Mouse (Mus musculus) thymus, adult 2 months (tissue): ENCODE results near the gene Stk33. TPM values are rescaled to one million over a fixed set of nuclear protein-coding genes. Genes with fewer than 3 reads are reported as not detected.
"Not testable (repeated sequence)": the region's sequence is repeated elsewhere in the genome, so short reads cannot be mapped to it uniquely, and the experiment has no call there.

Experiments
- DNase-seq: peaks from one replicate; pipeline ENCODE4 v3.0.0; 2021
- H3K27ac ChIP-seq: fragments of 200-500 bp; 2 replicates; pipeline ENCODE4 v1.5.1; 2012; ENCODE audit warnings: low read length, control low read depth; ENCODE audit not compliant: control insufficient read depth, insufficient read depth
- H3K27me3 ChIP-seq: fragments of 200-500 bp; 2 replicates; pipeline ENCODE4 v1.6.1; 2012; ENCODE audit warnings: mild to moderate bottlenecking, low read length, moderate library complexity, mixed read lengths; ENCODE audit not compliant: control insufficient read depth, insufficient read depth
- H3K36me3 ChIP-seq: fragments of 200-500 bp; 2 replicates; pipeline ENCODE4 v1.6.1; 2012; ENCODE audit warnings: mild to moderate bottlenecking, low read length, moderate library complexity; ENCODE audit not compliant: control insufficient read depth, insufficient read depth
- H3K4me1 ChIP-seq: fragments of 200-500 bp; replicated peaks from 2 replicates; pipeline ENCODE4 v1.6.1; 2012; ENCODE audit warnings: low read length; ENCODE audit not compliant: control insufficient read depth, insufficient read depth
- H3K4me3 ChIP-seq: fragments of 200-500 bp; 2 replicates; pipeline ENCODE4 v1.5.1; 2012; ENCODE audit warnings: mild to moderate bottlenecking, low read length, control low read depth, moderate library complexity; ENCODE audit not compliant: control insufficient read depth, insufficient read depth
- CTCF ChIP-seq: fragments of 200-500 bp; IDR thresholded peaks from 2 replicates; pipeline ENCODE4 v1.5.1; 2012; ENCODE audit warnings: mild to moderate bottlenecking, control low read depth, low read length, moderate library complexity, borderline replicate concordance; ENCODE audit not compliant: control insufficient read depth, poor library complexity, insufficient read depth; ENCODE audit errors: extremely low read depth
- POLR2A ChIP-seq: fragments of 200-500 bp; IDR thresholded peaks from 2 replicates; pipeline ENCODE4 v1.6.1; 2012; ENCODE audit warnings: mild to moderate bottlenecking, low read length, control low read depth, moderate library complexity; ENCODE audit not compliant: control insufficient read depth, poor library complexity, insufficient read depth; ENCODE audit errors: extremely low read depth
- WGBS: fragments of 180-500 bp; shearing (Covaris S2); methylation state at CpG from one replicate; pipeline ENCODE4 v1.1.7; 2018; 5-methylcytosine and 5-hydroxymethylcytosine counted together
- polyA plus RNA-seq: library from polyadenylated mRNA; depleted of rRNA; stranded (reverse); fragments of >200 nt; gene quantifications from 2 replicates; pipeline ENCODE4 v1.2.3, GENCODE M21; 2012

Stk33 gene
- polyA plus RNA-seq, 1 experiment = 0.73 TPM

DNA sequence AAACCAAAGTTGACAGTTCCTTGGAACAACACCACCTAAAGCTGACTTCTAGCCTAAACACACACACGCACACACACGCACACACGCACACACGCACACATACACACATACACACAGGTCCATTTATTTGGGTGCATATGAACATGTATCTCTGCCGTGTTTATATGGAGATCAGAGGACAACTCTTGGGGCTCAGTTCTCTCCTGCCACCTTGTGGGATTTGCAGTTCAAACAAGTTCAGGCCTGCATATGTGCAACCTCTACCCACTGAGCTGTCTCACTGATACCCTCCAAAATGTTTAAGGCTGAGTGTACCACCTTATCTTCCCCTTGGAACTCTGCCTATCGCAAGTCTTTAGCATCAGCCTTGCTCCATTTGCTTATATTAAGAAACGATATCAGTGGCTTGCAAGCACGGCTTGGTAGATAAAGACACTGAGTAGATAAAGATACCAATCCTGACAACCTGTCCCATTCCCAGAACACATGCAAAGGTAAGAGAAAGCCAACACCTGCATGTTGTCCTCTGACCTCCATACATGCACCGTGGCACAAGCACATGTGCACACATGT, 1.9 kb upstream of the Stk33 start:
- TF ChIP-seq POLR2A (no peak), CTCF (no peak)
- no peaks in the 10 kb centered on the region for H3K36me3 ChIP-seq
- peaks cover 13% of the 10 kb centered on the region for H3K27me3 ChIP-seq
- no peak for DNase-seq
- no peak overlapping the region for H3K27ac ChIP-seq
- no peaks in the 10 kb centered on the region for H3K4me1 ChIP-seq
- H3K4me3 ChIP-seq = no peak overlapping the region
- 88% methylated on average over 9 of the region's 9 CpGs for WGBS

DNA sequence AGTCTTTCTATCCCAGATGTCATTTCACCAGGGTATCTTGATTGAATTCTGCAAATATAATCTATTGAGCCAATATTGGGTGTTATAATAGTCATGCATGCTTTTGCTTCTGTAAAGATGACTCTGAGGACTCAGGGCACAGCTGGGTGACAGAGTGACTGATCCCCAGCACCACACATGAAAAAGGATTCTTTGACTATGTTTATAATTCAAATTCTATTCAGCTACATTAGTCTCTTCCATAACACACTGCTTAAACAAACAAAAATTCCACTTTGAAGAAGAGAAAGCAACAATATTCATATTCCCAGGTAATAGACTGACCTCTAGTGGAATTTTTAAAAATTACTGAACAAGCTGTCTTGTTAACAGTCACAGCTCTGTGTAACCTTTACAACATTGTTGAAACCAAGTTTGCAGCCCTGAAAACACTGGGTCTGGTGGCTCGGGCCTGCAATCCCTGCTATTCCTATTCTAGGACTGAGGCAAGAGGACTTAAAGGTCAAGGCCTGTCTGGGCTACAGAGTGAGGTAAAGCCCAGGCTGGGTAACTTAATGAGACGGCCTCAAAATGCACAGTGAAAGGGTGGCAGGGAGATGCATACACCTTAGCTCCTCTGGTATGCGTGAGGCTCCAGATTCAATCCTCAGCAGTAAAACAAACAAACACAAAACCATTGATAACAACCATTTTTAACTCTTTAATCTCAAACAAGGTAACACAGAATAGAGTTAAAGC, 14.3 kb downstream of the Stk33 start:
- no peak for DNase-seq
- 66% methylated on average over 3 of the region's 3 CpGs for WGBS
- no peaks in the 10 kb centered on the region for H3K27me3 ChIP-seq
- no peak overlapping the region for H3K27ac ChIP-seq
- TF ChIP-seq CTCF (no peak), POLR2A (no peak)
- no peak overlapping the region for H3K4me3 ChIP-seq
- H3K36me3 ChIP-seq = no peaks in the 10 kb centered on the region
- no peaks in the 10 kb centered on the region for H3K4me1 ChIP-seq

DNA sequence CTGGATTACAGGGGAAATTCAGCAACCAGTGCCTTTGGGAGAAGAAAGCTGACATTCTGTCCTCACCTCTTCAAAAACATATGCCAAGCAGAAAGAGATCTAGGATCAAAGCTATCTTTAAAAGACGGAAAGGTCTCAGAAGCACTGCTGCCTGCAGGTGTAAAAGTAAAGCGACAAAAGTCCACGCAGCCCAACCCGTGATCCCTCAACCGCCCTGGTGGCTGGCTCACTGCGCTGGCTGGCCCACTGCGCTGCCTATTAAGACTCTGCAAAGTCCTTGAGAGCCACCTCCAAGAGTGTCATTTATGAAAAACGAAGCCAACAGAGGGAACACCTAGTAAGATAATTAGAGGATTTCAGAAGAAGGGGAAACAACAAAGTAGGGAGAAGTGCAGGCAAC, 16.1 kb downstream of the Stk33 start:
- Histone ChIP-seq H3K27ac (no peak overlapping the region), H3K36me3 (no peaks in the 10 kb centered on the region), H3K4me3 (no peak overlapping the region), H3K4me1 (no peaks in the 10 kb centered on the region), H3K27me3 (no peaks in the 10 kb centered on the region)
- 86% methylated on average over 8 of the region's 8 CpGs for WGBS
- DNase-seq = no peak
- TF ChIP-seq POLR2A (no peak), CTCF (no peak)

DNA sequence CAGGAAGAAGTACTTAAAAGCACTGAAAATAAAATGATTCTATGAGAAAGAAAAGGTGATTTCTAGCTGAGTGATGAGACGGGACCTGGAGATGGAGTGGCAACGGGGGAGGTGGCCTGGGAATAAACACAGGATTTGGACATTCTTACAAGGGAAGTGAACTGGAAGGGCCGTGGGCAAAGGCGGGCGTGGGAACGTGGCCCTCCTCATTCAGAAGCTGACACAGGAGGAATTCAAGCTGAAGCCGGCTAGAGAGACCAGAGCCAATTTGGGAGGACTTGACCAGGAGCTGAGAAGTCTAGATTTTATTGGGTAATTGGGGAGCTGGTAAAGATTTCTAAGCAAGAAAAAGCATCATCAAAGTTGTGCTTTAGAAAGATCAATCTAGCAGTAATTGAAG, 33.4 kb downstream of the Stk33 start:
- Histone ChIP-seq H3K36me3 (no peaks in the 10 kb centered on the region), H3K4me3 (no peak overlapping the region), H3K27ac (no peak overlapping the region), H3K27me3 (no peaks in the 10 kb centered on the region), H3K4me1 (no peaks in the 10 kb centered on the region)
- TF ChIP-seq POLR2A (no peak), CTCF (no peak)
- WGBS = 94% methylated on average over 7 of the region's 7 CpGs
- DNase-seq = no peak

DNA sequence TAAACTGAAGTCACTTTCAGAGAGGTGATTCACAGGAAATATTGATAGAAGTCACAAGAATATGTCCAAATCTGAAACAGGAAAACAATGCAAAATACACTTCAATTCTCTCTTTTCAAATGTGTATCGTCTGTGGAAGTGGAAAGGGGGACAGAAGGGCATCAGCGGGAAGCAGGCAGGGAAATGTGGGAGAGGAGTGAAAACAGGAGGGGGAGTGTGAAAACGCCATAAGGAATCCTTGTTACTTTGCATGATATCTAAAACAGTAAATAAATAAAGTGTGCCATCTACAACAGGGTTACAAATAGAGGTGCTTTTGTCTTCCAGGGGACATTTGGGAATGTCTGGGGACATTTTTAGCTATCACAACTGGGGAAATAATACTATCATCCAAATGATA, 39.6 kb downstream of the Stk33 start:
- TF ChIP-seq POLR2A = no peak
- H3K36me3 ChIP-seq = no peaks in the 10 kb centered on the region
- no peak overlapping the region for H3K27ac ChIP-seq
- no peak overlapping the region for H3K4me3 ChIP-seq
- 77% methylated on average over 3 of the region's 3 CpGs for WGBS
- DNase-seq = no peak
- no peaks in the 10 kb centered on the region for H3K27me3 ChIP-seq
- H3K4me1 ChIP-seq = no peaks in the 10 kb centered on the region

DNA sequence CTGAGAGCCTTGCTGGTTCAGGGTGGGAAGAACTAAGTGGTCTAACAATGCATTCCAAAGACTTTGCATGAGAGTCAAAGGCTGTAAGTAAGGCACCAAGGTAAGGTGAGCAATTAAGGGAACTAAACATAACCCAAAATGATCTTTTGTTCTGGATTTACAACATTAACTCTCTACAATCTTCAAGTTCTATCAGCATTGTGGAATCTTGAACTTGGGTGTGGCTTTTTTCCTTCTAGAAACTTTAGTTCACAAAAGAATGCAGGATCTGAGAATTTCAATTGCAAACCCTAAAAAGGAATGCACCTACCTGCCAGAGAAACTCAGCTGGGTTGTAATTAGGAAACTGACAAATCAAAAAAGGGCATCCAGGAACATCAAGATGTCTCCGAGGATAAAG, 57.8 kb downstream of the Stk33 start:
- H3K36me3 ChIP-seq = no peaks in the 10 kb centered on the region
- no peak overlapping the region for H3K4me3 ChIP-seq
- TF ChIP-seq CTCF (no peak), POLR2A (no peak)
- no peak for DNase-seq
- 82% methylated on average over 1 of the region's 1 CpGs for WGBS
- no peak overlapping the region for H3K27ac ChIP-seq
- H3K4me1 ChIP-seq = no peaks in the 10 kb centered on the region
- H3K27me3 ChIP-seq = no peaks in the 10 kb centered on the region

DNA sequence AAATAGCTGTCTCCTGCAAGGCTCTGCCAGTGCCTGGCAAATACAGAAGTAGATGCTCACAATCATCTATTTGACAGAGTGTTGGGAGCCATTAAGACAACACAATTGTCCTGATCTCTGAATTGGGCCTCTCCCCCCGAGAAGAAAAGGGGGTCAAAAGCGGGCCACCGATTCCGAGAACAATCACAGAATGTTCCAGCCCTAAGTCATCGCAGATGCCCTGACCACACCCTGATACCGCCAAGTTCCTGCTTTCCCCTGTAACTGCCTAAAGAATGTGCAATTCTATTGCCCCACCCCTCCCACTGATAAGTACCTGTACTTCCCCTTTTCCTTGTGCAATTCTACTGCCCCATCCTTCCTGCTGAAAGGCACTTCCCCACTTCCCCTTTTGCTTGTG, 65.3 kb downstream of the Stk33 start:
- not testable (repeated sequence) for H3K27me3 ChIP-seq, H3K36me3 ChIP-seq, H3K4me1 ChIP-seq, H3K27ac ChIP-seq, DNase-seq, H3K4me3 ChIP-seq
- WGBS = 97% methylated on average over 6 of the region's 6 CpGs
